Mouse (Mus musculus) hindbrain, embryonic 12.5 days (tissue): Measurements from ENCODE around the gene Arfgap1. TPM values are rescaled to one million over a fixed set of nuclear protein-coding genes. Genes with fewer than 3 reads are reported as not detected.

Experiments
- ATAC-seq: fragments of 200-750 bp; cut with Nextera tagmentation; 2 replicates; pipeline ENCODE4 v1.8.0; 2017; ENCODE audit warnings: moderate TSS enrichment; ENCODE audit not compliant: low FRiP score
- H3K27ac ChIP-seq: fragments of 300-500 bp; sonication (generic); 2 replicates; pipeline ENCODE4 v1.5.1; 2016; ENCODE audit warnings: mild to moderate bottlenecking
- H3K27me3 ChIP-seq: fragments of 300-500 bp; sonication (generic); 2 replicates; pipeline ENCODE4 v1.6.1; 2016; ENCODE audit warnings: mild to moderate bottlenecking
- H3K36me3 ChIP-seq: fragments of 300-500 bp; sonication (generic); 2 replicates; pipeline ENCODE4 v1.6.1; 2016; ENCODE audit warnings: mild to moderate bottlenecking
- H3K4me1 ChIP-seq: fragments of 300-500 bp; sonication (generic); 2 replicates; pipeline ENCODE4 v1.6.1; 2016
- H3K4me2 ChIP-seq: fragments of 300-500 bp; sonication (generic); replicated peaks from 2 replicates; pipeline ENCODE4 v1.6.1; 2016; ENCODE audit warnings: mild to moderate bottlenecking
- H3K4me3 ChIP-seq: fragments of 300-500 bp; sonication (generic); 2 replicates; pipeline ENCODE4 v1.5.1; 2016; ENCODE audit warnings: mild to moderate bottlenecking
- H3K9ac ChIP-seq: fragments of 300-500 bp; sonication (generic); 2 replicates; pipeline ENCODE4 v1.6.1; 2016; ENCODE audit warnings: mild to moderate bottlenecking, moderate library complexity
- H3K9me3 ChIP-seq: fragments of 300-500 bp; sonication (generic); replicated peaks from 2 replicates; pipeline ENCODE4 v1.6.1; 2016; ENCODE audit warnings: mild to moderate bottlenecking
- WGBS: fragments of 180-500 bp; shearing (Covaris S2); methylation state at CpG from one replicate; pipeline ENCODE4 v1.1.7; 2016; 5-methylcytosine and 5-hydroxymethylcytosine counted together
- polyA plus RNA-seq: library from polyadenylated mRNA; unstranded; fragments of >200 nt; fragmentation: Nextera tagmentation; extraction: Ambion mirVana; gene quantifications from 2 replicates; pipeline ENCODE4 v1.2.1, GENCODE M21; 2016

The Arfgap1 gene
- polyA plus RNA-seq, 1 experiment from 2014 or later = 100 TPM

- no peaks in the 10 kb centered on the region for H3K36me3 ChIP-seq
- H3K4me1 ChIP-seq = peaks cover 54% of the 10 kb centered on the region
- H3K27me3 ChIP-seq = no peaks in the 10 kb centered on the region
- no peaks in the 10 kb centered on the region for H3K9me3 ChIP-seq
- H3K4me2 ChIP-seq = peak within 1 kb of the TSS; percentile 61
- ATAC-seq = peak; percentile 94
- peak within 1 kb of the TSS; percentile 64 for H3K4me3 ChIP-seq
- peak within 1 kb of the TSS; percentile 83 for H3K9ac ChIP-seq
- WGBS = under 1% methylated on average over 49 of the region's 52 CpGs
- peak within 1 kb of the TSS; percentile 96 for H3K27ac ChIP-seq
These were observed 12.7 kb upstream of the Arfgap1 start, which contains the start of gene Nkain4 for GRCm38 (mm10) chr2:180954061-180955047. Nkain4 (minus strand) TSS chr2:180954699.

- no peak for ATAC-seq
- Histone ChIP-seq H3K4me2 (no peak overlapping the region), H3K27ac (no peak overlapping the region), H3K9me3 (no peaks in the 10 kb centered on the region), H3K36me3 (no peaks in the 10 kb centered on the region), H3K27me3 (no peaks in the 10 kb centered on the region), H3K4me1 (peaks cover 9% of the 10 kb centered on the region; the same call in 1 of the 2 replicates), H3K9ac (no peak overlapping the region), H3K4me3 (no peak overlapping the region)
- WGBS = 79% methylated on average over 7 of the region's 7 CpGs
These were observed 7.4 kb upstream of the Arfgap1 start for GRCm38 (mm10) chr2:180959605-180960004.

GRCm38 (mm10) chr2:180960187-180960586 is 6.8 kb upstream of the Arfgap1 start:
- Histone ChIP-seq H3K9ac (no peak overlapping the region), H3K4me2 (no peak overlapping the region), H3K4me1 (0 out of 2 replicates have a peak, but pooled peaks cover 4% of the 10 kb centered on the region), H3K36me3 (no peaks in the 10 kb centered on the region), H3K27ac (no peak overlapping the region), H3K27me3 (no peaks in the 10 kb centered on the region), H3K4me3 (no peak overlapping the region), H3K9me3 (no peaks in the 10 kb centered on the region)
- no peak for ATAC-seq
- WGBS = 76% methylated on average over 3 of the region's 3 CpGs

GRCm38 (mm10) chr2:180962616-180963308 is 4.3 kb upstream of the Arfgap1 start:
- 77% methylated on average over 2 of the region's 2 CpGs for WGBS
- Histone ChIP-seq H3K4me1 (peaks cover 9% of the 10 kb centered on the region), H3K9ac (no peak overlapping the region), H3K27ac (no peak overlapping the region), H3K27me3 (no peaks in the 10 kb centered on the region), H3K36me3 (no peaks in the 10 kb centered on the region), H3K4me3 (no peak overlapping the region), H3K4me2 (no peak overlapping the region), H3K9me3 (no peaks in the 10 kb centered on the region)
- no peak for ATAC-seq

- 0 out of 2 replicates have a peak, but pooled peaks have one; percentile 25 for ATAC-seq
- Histone ChIP-seq H3K4me2 (no peak overlapping the region), H3K27ac (no peak overlapping the region)
These were observed 3.1 kb upstream of the Arfgap1 start for GRCm38 (mm10) chr2:180963956-180964355.

GRCm38 (mm10) chr2:180966092-180966882 is 738 bp upstream of the Arfgap1 start:
- peak overlapping the region; percentile 97 for H3K4me2 ChIP-seq
- ATAC-seq = peak; percentile 9; the same call in 1 of the 2 replicates
- H3K9me3 ChIP-seq = no peaks in the 10 kb centered on the region
- no peaks in the 10 kb centered on the region for H3K27me3 ChIP-seq
- H3K9ac ChIP-seq = peak overlapping the region; percentile 94
- peaks cover 22% of the 10 kb centered on the region for H3K36me3 ChIP-seq
- peak overlapping the region; percentile 86 for H3K4me3 ChIP-seq
- WGBS = 17% methylated on average over 14 of the region's 14 CpGs
- H3K27ac ChIP-seq = peak overlapping the region; percentile 86
- peaks cover 22% of the 10 kb centered on the region for H3K4me1 ChIP-seq

More at GRCm38 (mm10) chr2:180963956-180964355, 3.1 kb upstream of the Arfgap1 start:
- 4% methylated on average over 5 of the region's 5 CpGs for WGBS
- Histone ChIP-seq H3K9ac (no peak overlapping the region), H3K9me3 (no peaks in the 10 kb centered on the region), H3K27me3 (no peaks in the 10 kb centered on the region), H3K4me3 (no peak overlapping the region), H3K36me3 (peaks cover 4% of the 10 kb centered on the region; the same call in 1 of the 2 replicates), H3K4me1 (peaks cover 19% of the 10 kb centered on the region)

GRCm38 (mm10) chr2:180981133-180981532 is 14.1 kb downstream of the Arfgap1 start:
- WGBS = 79% methylated on average over 6 of the region's 6 CpGs
- no peak overlapping the region for H3K4me3 ChIP-seq
- no peaks in the 10 kb centered on the region for H3K27me3 ChIP-seq
- H3K4me1 ChIP-seq = no peaks in the 10 kb centered on the region
- H3K9ac ChIP-seq = no peak overlapping the region
- ATAC-seq = no peak
- H3K36me3 ChIP-seq = peaks cover 83% of the 10 kb centered on the region
- H3K4me2 ChIP-seq = no peak overlapping the region
- H3K27ac ChIP-seq = no peak overlapping the region
- H3K9me3 ChIP-seq = no peaks in the 10 kb centered on the region

- no peak overlapping the region for H3K9ac ChIP-seq
- H3K36me3 ChIP-seq = peaks cover 38% of the 10 kb centered on the region
- H3K27ac ChIP-seq = no peak overlapping the region
- 87% methylated on average over 2 of the region's 2 CpGs for WGBS
- ATAC-seq = no peak
- no peak overlapping the region for H3K4me3 ChIP-seq
- H3K9me3 ChIP-seq = no peaks in the 10 kb centered on the region
- peaks cover 20% of the 10 kb centered on the region for H3K4me1 ChIP-seq
- H3K4me2 ChIP-seq = no peak overlapping the region
- no peaks in the 10 kb centered on the region for H3K27me3 ChIP-seq
These were observed 18.6 kb downstream of the Arfgap1 start for GRCm38 (mm10) chr2:180985635-180986034.

GRCm38 (mm10) chr2:180986449-180986848 is 19.4 kb downstream of the Arfgap1 start, which contains the start of gene Col20a1:
Col20a1 (plus strand) TSS chr2:180986535.
- Histone ChIP-seq H3K4me3 (no peak within 1 kb of the TSS), H3K9me3 (no peaks in the 10 kb centered on the region), H3K36me3 (peaks cover 30% of the 10 kb centered on the region), H3K4me1 (peaks cover 20% of the 10 kb centered on the region), H3K9ac (no peak within 1 kb of the TSS), H3K27me3 (no peaks in the 10 kb centered on the region), H3K4me2 (no peak within 1 kb of the TSS), H3K27ac (0 out of 2 replicates have a peak within 1 kb of the TSS, but pooled peaks have one; percentile 2)
- ATAC-seq = no peak
- 56% methylated on average over 2 of the region's 2 CpGs for WGBS

GRCm38 (mm10) chr2:180987001-180987400 is 20.0 kb downstream of the Arfgap1 start:
- no peak overlapping the region for H3K27ac ChIP-seq
- no peak overlapping the region for H3K9ac ChIP-seq
- H3K9me3 ChIP-seq = no peaks in the 10 kb centered on the region
- no peak overlapping the region for H3K4me3 ChIP-seq
- ATAC-seq = no peak
- peaks cover 20% of the 10 kb centered on the region for H3K4me1 ChIP-seq
- WGBS = 55% methylated on average over 1 of the region's 1 CpGs
- H3K27me3 ChIP-seq = no peaks in the 10 kb centered on the region
- no peak overlapping the region for H3K4me2 ChIP-seq
- peaks cover 25% of the 10 kb centered on the region for H3K36me3 ChIP-seq

- Histone ChIP-seq H3K9ac (no peak overlapping the region), H3K9me3 (no peaks in the 10 kb centered on the region), H3K4me1 (peaks cover 20% of the 10 kb centered on the region), H3K27me3 (no peaks in the 10 kb centered on the region), H3K4me2 (no peak overlapping the region), H3K36me3 (peaks cover 19% of the 10 kb centered on the region; the same call in 1 of the 2 replicates), H3K4me3 (no peak overlapping the region), H3K27ac (0 out of 2 replicates have a peak overlapping the region, but pooled peaks have one; percentile 2)
- 42% methylated on average over 5 of the region's 5 CpGs for WGBS
- peak; percentile 29; the same call in 1 of the 2 replicates for ATAC-seq
These were observed 20.5 kb downstream of the Arfgap1 start for GRCm38 (mm10) chr2:180987432-180988030.
